Mouse (Mus musculus): ENCODE measurements around the gene Mbd4. TPM values are rescaled to one million over a fixed set of nuclear protein-coding genes. Genes with fewer than 3 reads are reported as not detected.

Gene Mbd4
- polyA plus RNA-seq (2016; fragmentation: Nextera tagmentation; extraction: Ambion mirVana) = 24.6 and 31.7 TPM in 2 replicates

GRCm38 (mm10) chr6:115853091-115853813, at the start of gene Mbd4, which contains the start of gene Ift122:
Gene Mbd4 (minus strand): TSS chr6:115853371.
Gene Ift122 (plus strand): TSS chr6:115853470.
- H3K4me1 ChIP-seq (replicated peaks) = peaks cover 23% of the 10 kb centered on the region
- H3K9me3 ChIP-seq = no peaks in the 10 kb centered on the region
- H3K27me3 ChIP-seq (ENCODE audit: insufficient read depth, poor library complexity, severe bottlenecking) = no peaks in the 10 kb centered on the region
- H3K27ac ChIP-seq = peak within 1 kb of the TSS; percentile 91
- peaks cover 25% of the 10 kb centered on the region for H3K36me3 ChIP-seq
- H3K4me3 ChIP-seq = peak within 1 kb of the TSS; percentile 75
- peak; percentile 99 for DNase-seq (ENCODE audit: low spot score)
- under 1% methylated on average over 51 of the region's 51 CpGs for WGBS

GRCm38 (mm10) chr6:115902545-115902944, 49.4 kb upstream of the Mbd4 start:
- peak overlapping the region; percentile 31; the same call in 1 of the 2 replicates for H3K27ac ChIP-seq
- DNase-seq (ENCODE audit: low spot score) = no peak
- peaks cover 7% of the 10 kb centered on the region for H3K4me1 ChIP-seq (replicated peaks)
- H3K27me3 ChIP-seq (ENCODE audit: insufficient read depth, poor library complexity, severe bottlenecking) = no peaks in the 10 kb centered on the region
- H3K36me3 ChIP-seq = peaks cover 68% of the 10 kb centered on the region
- no peaks in the 10 kb centered on the region for H3K9me3 ChIP-seq
- whole genome bisulfite sequencing = 87% methylated on average over 3 of the region's 3 CpGs
- H3K4me3 ChIP-seq = no peak overlapping the region

- Histone ChIP-seq H3K27me3 (ENCODE audit: insufficient read depth, poor library complexity, severe bottlenecking) (no peaks in the 10 kb centered on the region), H3K36me3 (peaks cover 63% of the 10 kb centered on the region), H3K9me3 (no peaks in the 10 kb centered on the region), H3K4me3 (no peak overlapping the region), H3K27ac (peak overlapping the region; percentile 23; the same call in 1 of the 2 replicates), H3K4me1 (replicated peaks) (peaks cover 7% of the 10 kb centered on the region)
- WGBS = 83% methylated on average over 8 of the region's 8 CpGs
- no peak for DNase-seq (ENCODE audit: low spot score)
Measured at GRCm38 (mm10) chr6:115901489-115901931, 48.3 kb upstream of the Mbd4 start.

GRCm38 (mm10) chr6:115901062-115901461, 47.9 kb upstream of the Mbd4 start:
- WGBS = 31% methylated on average over 3 of the region's 3 CpGs
- DNase-seq (ENCODE audit: low spot score) = peak; percentile 52
- H3K4me3 ChIP-seq = no peak overlapping the region
- no peaks in the 10 kb centered on the region for H3K27me3 ChIP-seq (ENCODE audit: insufficient read depth, poor library complexity, severe bottlenecking)
- H3K4me1 ChIP-seq (replicated peaks) = peaks cover 7% of the 10 kb centered on the region
- H3K36me3 ChIP-seq = peaks cover 65% of the 10 kb centered on the region
- H3K27ac ChIP-seq = peak overlapping the region; percentile 23; the same call in 1 of the 2 replicates
- H3K9me3 ChIP-seq = no peaks in the 10 kb centered on the region

GRCm38 (mm10) chr6:115897926-115898520, 44.9 kb upstream of the Mbd4 start:
- 80% methylated on average over 7 of the region's 7 CpGs for WGBS
- no peak for DNase-seq (ENCODE audit: low spot score)

GRCm38 (mm10) chr6:115897117-115897516, 43.9 kb upstream of the Mbd4 start:
- no peak for DNase-seq (ENCODE audit: low spot score)
- no peaks in the 10 kb centered on the region for H3K27me3 ChIP-seq (ENCODE audit: insufficient read depth, poor library complexity, severe bottlenecking)
- H3K9me3 ChIP-seq = no peaks in the 10 kb centered on the region
- H3K4me3 ChIP-seq = no peak overlapping the region
- H3K27ac ChIP-seq = no peak overlapping the region
- H3K4me1 ChIP-seq (replicated peaks) = peaks cover 11% of the 10 kb centered on the region
- peaks cover 66% of the 10 kb centered on the region for H3K36me3 ChIP-seq
- 75% methylated on average over 4 of the region's 4 CpGs for WGBS

More at GRCm38 (mm10) chr6:115897926-115898520, 44.9 kb upstream of the Mbd4 start:
- Histone ChIP-seq H3K27me3 (ENCODE audit: insufficient read depth, poor library complexity, severe bottlenecking) (no peaks in the 10 kb centered on the region), H3K36me3 (peaks cover 66% of the 10 kb centered on the region), H3K9me3 (no peaks in the 10 kb centered on the region), H3K27ac (no peak overlapping the region), H3K4me1 (replicated peaks) (peaks cover 7% of the 10 kb centered on the region), H3K4me3 (no peak overlapping the region)

GRCm38 (mm10) chr6:115896346-115896745, 43.2 kb upstream of the Mbd4 start:
- peaks cover 15% of the 10 kb centered on the region for H3K4me1 ChIP-seq (replicated peaks)
- no peaks in the 10 kb centered on the region for H3K9me3 ChIP-seq
- no peak for DNase-seq (ENCODE audit: low spot score)
- 47% methylated on average over 1 of the region's 1 CpGs for WGBS
- H3K27ac ChIP-seq = no peak overlapping the region
- no peaks in the 10 kb centered on the region for H3K27me3 ChIP-seq (ENCODE audit: insufficient read depth, poor library complexity, severe bottlenecking)
- H3K4me3 ChIP-seq = no peak overlapping the region
- H3K36me3 ChIP-seq = peaks cover 70% of the 10 kb centered on the region

GRCm38 (mm10) chr6:115892363-115892762, 39.2 kb upstream of the Mbd4 start:
- Histone ChIP-seq H3K4me3 (no peak overlapping the region), H3K27ac (no peak overlapping the region; the same call in 1 of the 2 replicates), H3K27me3 (ENCODE audit: insufficient read depth, poor library complexity, severe bottlenecking) (no peaks in the 10 kb centered on the region), H3K4me1 (replicated peaks) (peaks cover 16% of the 10 kb centered on the region), H3K36me3 (peaks cover 87% of the 10 kb centered on the region), H3K9me3 (peaks cover 7% of the 10 kb centered on the region; the same call in 1 of the 2 replicates)
- 78% methylated on average over 3 of the region's 3 CpGs for WGBS
- DNase-seq (ENCODE audit: low spot score) = no peak

- Histone ChIP-seq H3K27me3 (ENCODE audit: insufficient read depth, poor library complexity, severe bottlenecking) (no peaks in the 10 kb centered on the region), H3K27ac (no peak overlapping the region), H3K4me1 (replicated peaks) (peaks cover 16% of the 10 kb centered on the region), H3K4me3 (no peak overlapping the region), H3K36me3 (peaks cover 90% of the 10 kb centered on the region), H3K9me3 (peaks cover 7% of the 10 kb centered on the region; the same call in 1 of the 2 replicates)
- 61% methylated on average over 8 of the region's 8 CpGs for WGBS
- DNase-seq (ENCODE audit: low spot score) = no peak
Measured at GRCm38 (mm10) chr6:115891497-115892061, 38.4 kb upstream of the Mbd4 start.

- 75% methylated on average over 6 of the region's 6 CpGs for WGBS
- DNase-seq (ENCODE audit: low spot score) = no peak
- Histone ChIP-seq H3K9me3 (peaks cover 7% of the 10 kb centered on the region; the same call in 1 of the 2 replicates), H3K4me1 (replicated peaks) (peaks cover 16% of the 10 kb centered on the region), H3K36me3 (peaks cover 88% of the 10 kb centered on the region), H3K4me3 (no peak overlapping the region), H3K27ac (0 out of 2 replicates have a peak overlapping the region, but pooled peaks have one; percentile 12), H3K27me3 (ENCODE audit: insufficient read depth, poor library complexity, severe bottlenecking) (no peaks in the 10 kb centered on the region)
Measured at GRCm38 (mm10) chr6:115891061-115891460, 37.9 kb upstream of the Mbd4 start.

- Histone ChIP-seq H3K9me3 (peaks cover 7% of the 10 kb centered on the region; the same call in 1 of the 2 replicates), H3K4me3 (no peak overlapping the region), H3K27ac (0 out of 2 replicates have a peak overlapping the region, but pooled peaks have one; percentile 12), H3K4me1 (replicated peaks) (peaks cover 16% of the 10 kb centered on the region), H3K36me3 (peaks cover 89% of the 10 kb centered on the region), H3K27me3 (ENCODE audit: insufficient read depth, poor library complexity, severe bottlenecking) (no peaks in the 10 kb centered on the region)
- WGBS = 85% methylated on average over 8 of the region's 8 CpGs
- DNase-seq (ENCODE audit: low spot score) = no peak
Measured at GRCm38 (mm10) chr6:115890601-115891000, 37.4 kb upstream of the Mbd4 start.

- peaks cover 88% of the 10 kb centered on the region for H3K36me3 ChIP-seq
- no peaks in the 10 kb centered on the region for H3K27me3 ChIP-seq (ENCODE audit: insufficient read depth, poor library complexity, severe bottlenecking)
- WGBS = 94% methylated on average over 3 of the region's 3 CpGs
- DNase-seq (ENCODE audit: low spot score) = peak; percentile 29
- peaks cover 16% of the 10 kb centered on the region for H3K4me1 ChIP-seq (replicated peaks)
- H3K27ac ChIP-seq = no peak overlapping the region
- peaks cover 7% of the 10 kb centered on the region; the same call in 1 of the 2 replicates for H3K9me3 ChIP-seq
- no peak overlapping the region for H3K4me3 ChIP-seq
Measured at GRCm38 (mm10) chr6:115888296-115888695, 35.1 kb upstream of the Mbd4 start.

Data from hindbrain, embryonic 10.5 days (tissue).